Mouse (Mus musculus) thymus, adult 2 months (tissue): ENCODE data around the gene Slc12a3. TPM values are rescaled to one million over a fixed set of nuclear protein-coding genes. Genes with fewer than 3 reads are reported as not detected.

Experiments
- DNase-seq: peaks from one replicate; pipeline ENCODE4 v3.0.0; 2021
- H3K27ac ChIP-seq: fragments of 200-500 bp; 2 replicates; pipeline ENCODE4 v1.5.1; 2012; ENCODE audit warnings: low read length, control low read depth; ENCODE audit not compliant: control insufficient read depth, insufficient read depth
- H3K27me3 ChIP-seq: fragments of 200-500 bp; 2 replicates; pipeline ENCODE4 v1.6.1; 2012; ENCODE audit warnings: mild to moderate bottlenecking, low read length, moderate library complexity, mixed read lengths; ENCODE audit not compliant: control insufficient read depth, insufficient read depth
- H3K36me3 ChIP-seq: fragments of 200-500 bp; 2 replicates; pipeline ENCODE4 v1.6.1; 2012; ENCODE audit warnings: mild to moderate bottlenecking, low read length, moderate library complexity; ENCODE audit not compliant: control insufficient read depth, insufficient read depth
- H3K4me1 ChIP-seq: fragments of 200-500 bp; replicated peaks from 2 replicates; pipeline ENCODE4 v1.6.1; 2012; ENCODE audit warnings: low read length; ENCODE audit not compliant: control insufficient read depth, insufficient read depth
- H3K4me3 ChIP-seq: fragments of 200-500 bp; 2 replicates; pipeline ENCODE4 v1.5.1; 2012; ENCODE audit warnings: mild to moderate bottlenecking, low read length, control low read depth, moderate library complexity; ENCODE audit not compliant: control insufficient read depth, insufficient read depth
- CTCF ChIP-seq: fragments of 200-500 bp; IDR thresholded peaks from 2 replicates; pipeline ENCODE4 v1.5.1; 2012; ENCODE audit warnings: mild to moderate bottlenecking, control low read depth, low read length, moderate library complexity, borderline replicate concordance; ENCODE audit not compliant: control insufficient read depth, poor library complexity, insufficient read depth; ENCODE audit errors: extremely low read depth
- POLR2A ChIP-seq: fragments of 200-500 bp; IDR thresholded peaks from 2 replicates; pipeline ENCODE4 v1.6.1; 2012; ENCODE audit warnings: mild to moderate bottlenecking, low read length, control low read depth, moderate library complexity; ENCODE audit not compliant: control insufficient read depth, poor library complexity, insufficient read depth; ENCODE audit errors: extremely low read depth
- WGBS: fragments of 180-500 bp; shearing (Covaris S2); methylation state at CpG from one replicate; pipeline ENCODE4 v1.1.7; 2018; 5-methylcytosine and 5-hydroxymethylcytosine counted together
- polyA plus RNA-seq: library from polyadenylated mRNA; depleted of rRNA; stranded (reverse); fragments of >200 nt; gene quantifications from 2 replicates; pipeline ENCODE4 v1.2.3, GENCODE M21; 2012

The Slc12a3 gene
- polyA plus RNA-seq, 1 experiment, result 1.3 TPM

GRCm38 (mm10) chr8:94324071-94324470 lies 4.9 kb upstream of the Slc12a3 start:
- peak; percentile 32 for DNase-seq
- 59% methylated on average over 12 of the region's 12 CpGs for WGBS
- Histone ChIP-seq H3K27me3 (no peaks in the 10 kb centered on the region), H3K36me3 (no peaks in the 10 kb centered on the region), H3K4me3 (no peak overlapping the region), H3K4me1 (peaks cover 7% of the 10 kb centered on the region; the same call in 1 of the 2 replicates), H3K27ac (no peak overlapping the region)
- TF ChIP-seq POLR2A, result no peak
- no peak for TF ChIP-seq CTCF

GRCm38 (mm10) chr8:94326016-94326415 lies 3.0 kb upstream of the Slc12a3 start:
- Histone ChIP-seq H3K36me3 (no peaks in the 10 kb centered on the region), H3K4me1 (peaks cover 7% of the 10 kb centered on the region; the same call in 1 of the 2 replicates), H3K4me3 (no peak overlapping the region), H3K27me3 (no peaks in the 10 kb centered on the region), H3K27ac (no peak overlapping the region)
- DNase-seq, result no peak
- no peak for TF ChIP-seq POLR2A
- TF ChIP-seq CTCF, result no peak
- 81% methylated on average over 4 of the region's 4 CpGs for WGBS

GRCm38 (mm10) chr8:94330733-94331132 lies 1.7 kb downstream of the Slc12a3 start:
- WGBS, result 23% methylated on average over 4 of the region's 4 CpGs
- no peak for TF ChIP-seq CTCF
- TF ChIP-seq POLR2A, result no peak
- Histone ChIP-seq H3K27me3 (no peaks in the 10 kb centered on the region), H3K36me3 (no peaks in the 10 kb centered on the region), H3K4me3 (no peak overlapping the region), H3K4me1 (no peaks in the 10 kb centered on the region), H3K27ac (no peak overlapping the region)
- DNase-seq, result peak; percentile 54

- H3K4me3 ChIP-seq, result no peak overlapping the region
- no peak overlapping the region for H3K27ac ChIP-seq
- H3K36me3 ChIP-seq, result no peaks in the 10 kb centered on the region
- 0 out of 2 replicates have a peak, but pooled peaks cover 3% of the 10 kb centered on the region for H3K4me1 ChIP-seq
- WGBS, result 70% methylated on average over 5 of the region's 5 CpGs
- no peaks in the 10 kb centered on the region for H3K27me3 ChIP-seq
- no peak for TF ChIP-seq POLR2A
- TF ChIP-seq CTCF, result no peak
- no peak for DNase-seq
Observed at GRCm38 (mm10) chr8:94333345-94333744, 4.3 kb downstream of the Slc12a3 start.

GRCm38 (mm10) chr8:94337559-94337958 lies 8.6 kb downstream of the Slc12a3 start:
- Histone ChIP-seq H3K36me3 (no peaks in the 10 kb centered on the region), H3K4me1 (peaks cover 3% of the 10 kb centered on the region; the same call in 1 of the 2 replicates), H3K4me3 (no peak overlapping the region), H3K27me3 (no peaks in the 10 kb centered on the region), H3K27ac (no peak overlapping the region)
- 39% methylated on average over 8 of the region's 8 CpGs for WGBS
- TF ChIP-seq POLR2A (no peak), CTCF (no peak)
- no peak for DNase-seq

- Histone ChIP-seq H3K36me3 (no peaks in the 10 kb centered on the region), H3K4me1 (peaks cover 7% of the 10 kb centered on the region), H3K4me3 (no peak overlapping the region), H3K27ac (no peak overlapping the region), H3K27me3 (no peaks in the 10 kb centered on the region)
- TF ChIP-seq CTCF (no peak), POLR2A (no peak)
- WGBS, result 65% methylated on average over 7 of the region's 7 CpGs
- DNase-seq, result no peak
Observed at GRCm38 (mm10) chr8:94340796-94341195, 11.8 kb downstream of the Slc12a3 start.

- Histone ChIP-seq H3K27me3 (no peaks in the 10 kb centered on the region), H3K36me3 (no peaks in the 10 kb centered on the region), H3K4me3 (no peak overlapping the region), H3K27ac (no peak overlapping the region), H3K4me1 (peaks cover 13% of the 10 kb centered on the region)
- no peak for TF ChIP-seq POLR2A
- TF ChIP-seq CTCF, result no peak
- DNase-seq, result no peak
- 95% methylated on average over 10 of the region's 10 CpGs for WGBS
Observed at GRCm38 (mm10) chr8:94342691-94343090, 13.7 kb downstream of the Slc12a3 start.
